Mouse (Mus musculus) left cerebral cortex, adult 8-10 months (tissue): ENCODE results near the gene Arhgap25. TPM values are rescaled to one million over a fixed set of nuclear protein-coding genes. Genes with fewer than 3 reads are reported as not detected.
A peak's percentile ranks its signal among the peaks of the same experiment; 100 is the strongest.
"Not testable (repeated sequence)": the region's sequence is repeated elsewhere in the genome, so short reads cannot be mapped to it uniquely, and the experiment has no call there.

ENCODE experiments used
- DNase-seq, 2 experiments: peaks; one replicate each; pipeline ENCODE4 v3.0.0; 2022; ENCODE audit warnings: low spot score in 2 of 2
- total RNA-seq, 4 experiments: library from RNA; stranded (reverse); gene quantifications; 2 replicates each; pipeline ENCODE4 v1.2.4; 2022

Gene Arhgap25
- 10 to 100 TPM in 3 of 4 experiments, 1 to 10 TPM in 1; 10.0 to 13.5 (median 12.1) TPM for total RNA-seq

DNA sequence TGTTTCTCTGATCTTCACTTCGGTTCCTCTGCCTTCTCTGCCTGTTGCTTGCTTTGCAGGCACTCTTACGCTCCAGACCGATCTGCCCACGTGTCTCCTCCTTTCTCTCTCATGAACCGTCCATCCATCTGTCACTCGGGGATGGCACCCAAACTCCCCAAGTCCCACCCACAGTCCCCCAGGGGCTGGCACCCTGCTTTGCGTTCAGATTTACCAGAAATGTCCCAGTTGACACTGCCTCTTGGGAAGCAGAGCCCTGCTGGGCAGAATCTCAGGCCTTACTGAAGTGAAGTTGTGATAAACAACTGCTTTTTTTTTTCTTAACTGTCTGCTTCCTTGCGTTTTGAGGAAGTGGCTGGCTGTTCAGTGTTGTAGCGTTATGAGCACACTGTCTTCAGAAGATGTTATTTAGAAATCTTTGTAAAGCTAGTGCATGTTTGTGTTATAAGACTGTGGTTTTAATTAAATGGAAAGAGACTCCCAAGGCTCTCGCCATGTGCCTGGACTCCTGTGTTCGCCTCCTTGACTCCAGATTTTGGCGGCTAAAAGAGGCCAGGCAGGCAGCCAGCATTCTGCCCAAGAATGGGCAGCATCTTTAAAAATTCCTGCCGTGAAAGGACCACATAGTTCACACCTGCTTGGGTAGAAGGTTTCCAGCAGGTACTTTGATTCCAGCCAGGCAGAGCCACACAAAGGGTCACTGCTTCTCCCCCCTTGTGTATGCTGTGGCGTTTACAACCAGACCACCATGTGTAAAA is at the start of gene Arhgap25:
Gene Arhgap25, minus strand, starts transcription at position 307 of the 758 bp plus-strand sequence.
- peak in 1 of 2 experiments; percentile 38 for DNase-seq

DNA sequence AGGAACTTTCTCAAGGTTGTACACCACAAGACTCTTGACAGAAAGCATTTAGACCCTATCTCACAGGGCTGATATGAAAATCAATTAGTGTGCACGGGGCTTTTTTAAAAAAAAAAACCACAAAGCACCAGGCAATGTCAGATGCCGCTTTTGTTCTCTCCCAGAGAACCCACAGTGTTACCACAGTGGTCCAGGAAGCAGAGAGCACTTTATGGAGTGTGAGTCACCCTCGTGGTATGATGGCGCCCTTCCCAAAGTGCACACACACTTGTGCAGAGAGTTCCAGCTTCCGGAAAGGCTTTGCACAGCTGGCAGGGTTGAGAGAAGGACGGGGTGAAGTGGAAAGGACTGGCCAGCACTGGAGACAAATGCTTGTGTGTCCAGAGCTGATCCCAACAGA is 49.4 kb upstream of the Arhgap25 start:
- DNase-seq: no peak

DNA sequence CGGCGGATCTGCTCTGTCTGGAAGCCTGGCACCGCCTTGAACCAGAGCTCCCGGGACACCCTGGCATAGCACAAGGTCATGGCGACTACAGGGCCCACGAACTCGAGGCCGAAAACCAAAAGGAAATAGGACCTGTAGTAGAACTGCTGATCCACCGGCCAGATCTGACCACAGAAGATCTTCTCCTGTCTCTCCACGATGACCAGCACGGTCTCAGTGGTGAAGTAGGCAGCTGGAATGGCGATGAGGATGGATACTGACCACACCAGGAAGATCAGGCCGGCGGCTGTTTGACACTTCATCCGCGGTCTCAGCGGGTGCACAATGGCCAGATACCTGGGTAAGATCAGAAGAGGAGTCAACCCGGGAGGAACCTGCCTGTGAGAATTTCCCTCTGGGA is 48.5 kb upstream of the Arhgap25 start:
- DNase-seq: no peak

DNA sequence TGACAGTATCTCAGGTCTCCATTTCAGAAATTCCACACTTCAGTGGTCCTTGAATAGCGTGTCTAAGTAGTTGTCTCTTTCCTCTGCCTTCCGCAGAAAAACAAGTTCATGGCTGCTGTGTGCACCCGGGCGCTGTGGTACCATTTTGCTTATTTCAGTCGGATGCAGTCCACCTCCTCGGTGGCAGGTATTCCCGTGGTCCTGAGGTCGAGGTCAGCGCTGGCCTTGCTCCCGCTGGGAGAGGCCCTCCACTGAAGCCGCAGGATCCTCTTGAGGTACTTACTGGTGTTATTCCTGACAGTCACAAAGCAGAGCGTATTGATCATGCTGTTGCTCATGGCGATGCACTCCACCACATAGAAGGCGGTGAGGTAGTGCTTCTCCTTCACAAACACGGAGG is 48.0 kb upstream of the Arhgap25 start:
- DNase-seq: no peak

DNA sequence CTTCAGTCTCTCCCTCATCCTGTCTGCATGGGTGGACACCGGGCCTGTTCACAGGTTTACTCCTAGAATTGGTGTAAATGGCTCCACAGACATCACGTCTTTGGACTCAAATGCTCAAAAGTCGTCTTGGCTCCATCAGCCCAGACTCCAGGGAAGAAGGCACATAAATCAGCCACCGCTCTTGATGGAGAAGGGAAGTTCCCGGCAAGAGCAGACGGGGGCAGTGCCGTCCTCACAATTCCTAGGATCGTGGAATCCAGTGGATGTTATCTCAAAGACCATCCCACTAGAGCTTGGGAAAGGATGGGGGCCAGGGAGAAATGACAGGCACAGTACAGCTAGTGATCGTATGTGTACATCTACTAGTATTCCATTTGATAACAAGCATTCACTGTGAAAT is 45.2 kb upstream of the Arhgap25 start:
- DNase-seq: no peak

DNA sequence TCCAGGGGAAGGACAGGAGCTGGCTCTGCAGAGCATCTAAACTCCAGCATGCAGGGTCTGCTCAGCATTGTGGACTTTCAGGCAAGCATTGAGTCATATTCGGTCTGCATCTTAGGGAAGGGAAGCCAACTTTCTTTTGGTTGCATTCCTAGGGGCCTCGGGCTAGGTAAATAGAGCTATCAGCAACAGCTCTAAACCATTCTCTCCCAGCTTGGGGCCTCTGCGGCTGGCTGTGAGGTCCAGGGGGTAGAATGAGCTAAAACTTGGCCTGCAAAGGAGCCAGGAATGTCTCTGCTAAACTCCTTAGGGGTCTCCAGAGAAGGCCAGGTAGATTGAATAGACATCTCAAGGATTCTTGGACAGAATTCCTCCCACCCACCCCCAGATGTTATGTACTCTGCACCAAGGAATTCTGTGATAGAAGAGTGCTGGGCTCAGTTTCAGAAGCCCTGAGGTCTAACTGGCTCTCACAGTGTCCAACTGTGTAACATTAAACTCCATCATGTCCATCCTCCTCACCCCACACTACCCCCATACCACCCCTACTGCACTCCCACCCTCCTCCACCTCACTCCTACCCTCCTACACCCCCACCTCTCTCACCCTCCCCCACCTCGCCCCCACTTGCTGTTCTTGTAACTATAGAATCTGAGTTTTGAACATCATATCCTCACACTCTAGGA is 43.7 kb upstream of the Arhgap25 start:
- no peak for DNase-seq

DNA sequence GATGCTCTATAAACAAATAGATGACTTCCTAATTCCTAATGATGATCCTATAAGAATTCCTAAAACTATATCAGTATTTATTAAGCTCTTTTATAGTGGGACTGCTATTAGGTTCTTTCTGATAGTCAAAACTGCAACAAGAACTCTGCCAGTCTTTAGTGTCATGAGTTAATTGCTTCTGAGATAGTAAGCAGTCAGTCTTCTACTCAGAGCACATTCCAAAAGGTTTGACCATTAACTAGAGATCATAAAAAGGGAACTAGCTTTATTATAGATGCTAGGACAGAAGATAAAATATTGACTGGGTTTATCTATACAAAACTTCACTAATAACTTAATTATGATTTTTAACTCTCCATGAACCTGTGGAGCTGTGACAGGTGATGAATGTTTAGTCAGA is 38.8 kb upstream of the Arhgap25 start:
- DNase-seq: not testable (repeated sequence)

DNA sequence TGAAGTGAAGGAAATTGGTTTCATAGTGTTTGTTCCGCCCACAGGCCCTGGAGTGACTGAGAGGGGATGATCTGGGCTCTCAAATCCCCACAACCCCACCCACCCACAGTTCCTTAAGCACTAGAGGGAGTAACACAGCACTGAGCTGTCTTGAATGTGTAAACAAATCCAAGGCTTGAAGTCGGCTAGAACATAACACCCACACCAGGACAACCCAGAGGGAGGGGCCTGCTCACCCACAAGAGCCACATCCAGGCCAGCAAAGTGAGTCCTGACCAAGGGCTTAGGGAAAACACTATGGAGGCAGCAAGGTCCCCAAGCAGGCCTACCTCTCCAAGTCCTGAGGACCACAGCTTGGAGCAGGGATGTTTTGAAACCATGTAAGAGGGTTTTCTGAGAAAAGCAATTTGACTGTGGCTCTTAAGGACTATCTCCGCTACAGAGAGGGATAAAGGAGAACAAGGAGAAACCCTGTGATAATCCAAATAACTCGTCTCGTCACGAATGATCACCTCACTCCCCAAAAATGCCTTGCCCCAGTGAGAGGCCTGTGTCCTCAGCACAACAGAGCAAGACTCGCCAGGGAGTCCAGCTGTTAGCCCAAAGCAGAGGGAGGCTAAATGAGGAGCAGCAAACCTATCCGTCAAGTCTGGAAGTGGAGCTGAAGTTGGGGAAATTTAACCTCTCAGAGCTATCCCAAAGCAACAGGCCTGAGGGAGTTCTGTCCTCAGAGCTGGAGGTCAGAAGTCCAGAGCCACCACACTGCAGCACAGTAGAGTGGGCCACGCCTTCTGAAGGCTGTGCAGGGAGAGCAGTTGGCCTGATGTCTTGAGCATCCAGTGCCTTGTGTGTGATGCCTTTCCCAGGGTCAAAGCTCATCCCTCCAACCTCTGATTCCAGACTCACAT is 34.9 kb upstream of the Arhgap25 start:
- DNase-seq: no peak

DNA sequence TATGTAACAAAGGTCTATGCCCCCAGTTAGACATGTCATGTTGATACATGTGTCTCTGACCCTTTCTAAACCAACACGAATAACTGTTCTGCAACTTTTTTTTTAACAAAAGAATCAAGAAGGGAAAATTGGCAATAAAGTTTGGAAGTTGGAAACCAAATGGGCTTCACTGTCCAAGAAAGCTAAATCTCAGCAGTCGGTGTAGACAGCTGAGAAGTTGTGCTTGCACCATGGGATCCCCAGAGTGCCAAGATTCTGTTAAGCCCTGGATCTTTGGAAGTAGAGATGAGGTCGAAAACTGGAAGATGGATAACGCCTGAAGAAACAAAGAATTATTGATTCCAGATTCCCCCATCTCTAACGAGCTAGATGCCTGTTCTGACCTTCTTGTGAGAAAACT is 32.1 kb upstream of the Arhgap25 start:
- no peak for DNase-seq

DNA sequence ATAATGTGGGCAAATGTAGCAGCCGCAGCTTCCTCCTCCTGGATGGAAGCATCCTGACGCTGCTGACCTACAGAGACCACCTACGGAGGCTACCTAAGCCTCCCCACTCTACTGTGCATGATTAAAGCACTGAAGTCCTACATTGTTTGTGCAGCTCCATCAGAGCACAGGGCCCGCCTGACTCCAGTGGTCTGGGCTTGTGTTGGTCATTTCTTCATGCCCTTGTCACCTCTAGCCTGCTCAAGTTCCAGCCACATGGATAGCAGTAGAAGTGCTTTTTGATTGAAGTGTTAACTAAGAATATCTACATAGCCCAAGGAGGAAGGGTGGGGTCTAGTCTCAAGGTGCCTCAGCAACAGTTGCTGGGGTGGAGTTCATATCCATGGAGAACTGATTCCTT is 31.3 kb upstream of the Arhgap25 start:
- DNase-seq: no peak

DNA sequence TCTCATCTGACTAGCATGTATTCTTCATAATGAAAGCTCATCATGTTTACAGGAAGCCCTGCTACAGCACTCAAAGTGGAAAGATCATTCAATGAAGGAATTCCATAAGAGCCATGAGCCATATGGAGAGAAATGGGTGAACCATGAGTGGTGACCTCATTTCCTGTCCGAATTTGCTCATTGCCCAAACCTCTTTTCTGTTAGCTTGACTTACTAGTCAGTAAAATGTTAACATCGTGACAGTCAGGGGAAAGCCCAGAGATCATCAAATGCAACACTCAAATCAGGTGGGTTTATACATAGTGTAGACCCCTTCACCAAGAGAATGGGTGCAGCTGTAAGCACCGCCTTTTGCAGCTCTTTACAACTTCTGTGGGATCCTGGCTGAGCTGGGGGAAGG is 20.7 kb upstream of the Arhgap25 start:
- DNase-seq: no peak

DNA sequence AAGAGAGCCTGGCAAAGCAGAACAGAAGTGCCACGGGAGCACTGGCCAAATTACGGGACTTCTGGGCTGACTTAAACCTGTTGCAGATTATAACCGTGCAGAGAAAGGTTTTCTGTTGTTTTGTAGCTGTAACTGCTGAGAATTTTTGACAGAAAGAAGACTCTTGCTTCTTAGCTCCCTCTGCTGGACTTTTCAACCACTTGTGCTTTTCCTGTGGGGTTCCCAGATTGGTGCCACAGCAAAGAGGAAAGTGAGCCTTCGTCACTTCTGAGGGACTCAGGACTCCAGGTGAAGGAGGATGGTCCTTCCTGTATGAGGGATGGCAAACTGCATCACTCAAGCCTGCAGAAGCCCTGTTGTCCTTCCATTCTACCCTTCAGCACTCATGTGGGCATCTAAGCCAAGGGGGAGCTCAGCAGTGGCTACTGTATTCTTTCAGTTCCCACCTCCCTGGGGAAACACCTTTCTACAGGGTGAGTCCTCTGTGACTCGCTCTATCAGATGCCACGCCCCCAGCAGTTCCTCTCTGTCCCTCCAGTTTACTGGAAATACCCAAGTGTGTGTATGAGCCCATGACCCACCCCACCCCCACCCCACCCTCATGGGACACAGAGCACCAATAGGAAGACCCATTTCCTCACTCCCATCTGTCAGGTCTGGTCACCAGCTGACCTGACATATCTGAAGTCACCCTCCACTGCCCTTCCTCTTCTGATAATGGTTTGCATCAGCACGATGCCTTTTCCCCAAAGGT is 19.2 kb upstream of the Arhgap25 start:
- no peak for DNase-seq

DNA sequence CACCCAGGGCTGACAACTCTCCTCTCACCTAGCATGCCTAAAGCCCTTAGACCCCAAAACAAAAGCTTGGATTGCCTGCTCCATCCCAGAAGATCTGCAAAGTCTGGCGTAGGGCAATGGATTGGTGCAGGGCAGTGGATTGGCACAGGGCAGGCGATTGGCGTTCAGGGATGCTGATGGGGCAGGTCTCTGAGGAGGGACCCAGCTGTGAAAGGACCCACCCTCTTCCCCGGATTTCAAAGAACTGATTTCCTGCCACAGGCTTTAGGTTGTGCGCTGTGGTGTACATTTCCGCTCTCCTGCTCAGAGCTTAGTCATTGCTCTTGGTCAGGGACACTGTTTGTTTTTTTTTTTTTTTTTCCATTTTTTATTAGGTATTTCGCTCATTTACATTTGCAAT is 14.8 kb upstream of the Arhgap25 start:
- no peak for DNase-seq

DNA sequence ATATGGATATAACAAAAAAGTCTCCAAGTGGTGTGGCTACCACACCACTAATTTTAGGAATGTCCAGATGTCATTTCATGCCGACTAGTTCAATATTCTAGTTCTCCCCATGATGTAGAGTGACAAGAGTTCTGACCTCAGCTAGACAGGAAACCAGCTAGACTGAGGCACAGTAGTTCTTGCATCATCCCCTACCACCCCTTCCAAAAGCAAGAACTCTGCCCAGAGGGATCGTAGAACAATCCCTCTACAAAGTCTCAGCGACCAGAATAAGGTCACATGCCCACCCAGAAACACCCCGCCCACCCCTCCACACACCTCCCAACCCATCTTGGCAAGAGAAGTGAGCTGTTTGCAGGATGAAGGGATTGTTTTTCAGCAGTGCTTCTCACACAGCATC is 14.4 kb upstream of the Arhgap25 start:
- no peak for DNase-seq

DNA sequence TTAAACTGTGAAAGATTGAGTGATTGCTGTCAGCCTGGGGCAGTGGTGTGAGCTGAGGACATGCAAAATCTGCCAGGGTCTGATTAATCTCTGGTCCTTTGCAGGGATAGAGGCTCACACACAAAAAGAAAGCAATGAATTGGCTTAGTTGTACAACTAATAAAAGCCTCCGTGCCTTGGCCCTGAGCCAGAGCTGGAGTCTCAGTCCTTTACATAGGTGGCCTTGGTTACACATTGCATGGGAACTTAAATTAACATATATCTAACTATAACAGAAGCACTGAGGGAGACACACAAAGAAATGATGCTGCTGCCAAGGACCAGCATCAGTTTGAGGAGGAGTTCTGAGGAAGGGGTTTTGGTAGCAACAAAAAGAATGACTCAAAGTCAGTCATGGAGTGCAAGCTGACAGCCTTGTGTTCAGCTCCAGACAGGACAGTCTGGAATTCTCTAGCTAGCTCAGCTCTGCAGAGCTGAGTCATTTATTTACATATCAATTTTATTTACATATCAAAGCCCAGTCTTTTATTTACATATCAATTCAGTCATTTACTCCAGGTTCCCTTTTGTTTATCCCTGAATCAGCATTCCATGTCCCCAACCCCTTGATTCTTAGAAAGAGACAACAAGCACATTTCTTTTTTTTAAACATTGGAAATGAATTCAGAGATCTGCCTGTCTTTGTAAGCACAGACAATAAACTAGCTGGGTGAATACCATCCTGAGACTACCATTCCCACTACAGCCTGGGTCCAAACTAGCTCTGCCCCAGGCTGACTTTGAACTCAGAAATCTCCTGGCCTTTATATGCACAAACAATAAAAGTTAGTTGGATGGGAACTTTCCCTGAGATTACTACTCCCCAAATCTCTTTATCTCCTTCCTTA is 12.5 kb upstream of the Arhgap25 start:
- DNase-seq: no peak

DNA sequence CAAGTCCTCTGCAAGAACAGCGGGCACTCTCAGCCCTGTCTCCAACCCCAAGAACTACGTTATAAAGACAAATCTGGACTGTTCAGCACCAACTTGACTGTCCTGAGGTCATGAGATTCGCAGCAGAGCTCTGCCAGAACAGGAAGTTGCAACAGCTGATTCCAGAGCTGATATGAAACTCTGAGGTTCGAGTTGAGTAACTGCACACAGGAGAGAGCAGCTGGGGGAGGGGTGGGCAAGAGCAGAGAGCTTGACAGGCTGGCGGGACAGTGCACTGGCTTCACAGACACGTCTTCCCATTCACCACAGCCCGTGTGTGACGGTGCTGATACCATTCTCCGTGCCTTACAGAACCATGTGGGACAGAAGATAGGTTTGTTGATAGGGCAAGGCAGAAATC is 9.0 kb upstream of the Arhgap25 start:
- DNase-seq: no peak

DNA sequence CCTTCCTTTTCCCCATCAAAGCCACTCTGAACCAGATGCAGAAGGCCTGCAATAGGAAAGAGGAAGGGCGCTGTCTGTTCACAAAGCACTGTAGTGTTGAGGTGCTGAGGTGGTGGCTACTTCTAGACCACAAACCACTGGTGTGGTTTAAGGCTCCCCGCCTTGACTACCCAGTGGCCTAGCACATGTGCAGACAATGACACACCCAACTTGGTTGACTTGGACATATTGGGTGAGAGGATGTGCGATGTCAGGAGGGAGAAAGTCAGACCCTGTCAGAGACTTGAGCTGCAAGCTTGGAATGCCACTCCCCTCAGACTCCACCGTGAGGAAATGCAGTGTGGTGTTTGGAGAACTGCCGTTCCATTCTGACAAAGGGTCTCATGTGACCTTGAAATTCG is 8.1 kb upstream of the Arhgap25 start:
- no peak for DNase-seq

DNA sequence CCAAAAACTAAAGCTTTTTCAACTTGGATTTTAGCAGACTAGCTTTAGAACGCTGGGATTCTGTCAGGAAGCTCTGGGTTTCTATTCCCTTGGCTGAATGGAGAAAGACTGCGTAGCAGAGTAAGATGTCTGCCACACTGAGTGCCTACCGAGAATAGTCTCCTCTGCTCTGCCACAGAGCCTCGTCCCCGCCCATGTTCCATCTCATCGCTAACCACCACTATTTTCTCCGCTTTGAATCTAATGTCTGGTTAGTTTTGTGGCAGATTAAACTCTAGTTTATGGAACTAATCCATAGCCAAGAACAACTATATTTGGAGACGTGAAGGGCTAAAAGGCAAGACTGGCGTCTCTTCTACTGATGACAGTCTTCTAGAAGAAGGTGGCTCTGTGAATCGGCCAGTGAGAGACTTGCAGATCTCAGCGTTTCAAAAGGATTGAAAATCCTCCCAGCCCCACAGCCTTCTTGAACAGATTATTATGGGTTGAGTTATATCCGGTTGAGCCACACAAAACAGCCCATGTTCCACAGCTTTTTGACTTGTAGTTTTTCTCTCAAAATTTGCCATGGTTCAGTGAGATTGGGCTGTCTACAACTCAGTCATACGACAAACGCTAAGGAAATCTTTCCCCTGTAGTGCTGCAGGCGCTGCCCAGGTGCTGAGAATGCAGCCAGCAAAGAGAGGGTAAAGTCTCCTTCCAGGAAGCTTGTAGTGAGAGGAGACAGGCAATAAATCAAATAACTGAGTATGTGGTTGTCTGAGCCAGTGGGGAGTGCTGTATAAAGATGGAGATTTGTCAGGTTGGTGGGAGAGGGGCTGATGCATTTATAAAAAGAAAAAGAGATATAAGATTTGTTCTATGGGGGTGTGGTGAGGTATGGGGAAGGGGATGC is 5.6 kb upstream of the Arhgap25 start:
- DNase-seq: no peak

DNA sequence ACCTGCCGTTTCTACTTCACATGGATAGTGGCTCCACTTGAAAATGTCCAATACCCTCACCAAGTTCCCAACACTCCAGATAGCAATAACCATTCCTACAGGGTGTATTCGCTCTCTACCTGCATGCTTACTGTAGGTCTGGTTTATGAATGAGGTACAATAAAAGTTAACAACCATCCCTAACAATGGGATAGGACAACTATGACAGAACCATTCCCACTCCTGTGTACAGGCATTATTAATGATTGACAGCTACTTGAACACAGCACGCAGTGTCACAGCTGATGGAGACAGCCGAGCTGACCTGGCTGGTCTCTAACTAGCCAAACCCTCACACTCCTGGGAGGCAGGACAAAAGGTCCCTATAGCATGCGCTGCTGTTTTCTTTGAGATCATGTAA is 4.6 kb upstream of the Arhgap25 start:
- no peak for DNase-seq
